In genomic region chr5:75731236-75731635, GRCm38 (mm10) we compare ENCODE assay signal across 14 mouse cellular contexts.
"Had no signal": no experiment of that assay in that cellular context is flagged by ENCODE, and none has a peak within 500 bp of the region (broad histone marks: within the 10 kb centered on the region; RNA-seq: fewer than 3 reads in every experiment).

No protein-coding gene starts in this region.

- H3K27me3 ChIP-seq: intestine, embryonic 15.5 days; limb, embryonic 13.5 days; liver, embryonic 15.5 days; neural tube, embryonic 12.5 days had no signal

- H3K9ac ChIP-seq: intestine, embryonic 15.5 days; limb, embryonic 13.5 days; liver, embryonic 15.5 days; lung, embryonic 14.5 days; neural tube, embryonic 12.5 days had no signal

- H3K4me2 ChIP-seq: intestine, embryonic 15.5 days; limb, embryonic 13.5 days; liver, embryonic 11.5 days; liver, embryonic 15.5 days; lung, embryonic 14.5 days; neural tube, embryonic 12.5 days had no signal

- H3K4me1 ChIP-seq: limb, embryonic 13.5 days; liver, embryonic 15.5 days; neural tube, embryonic 12.5 days had no signal

- H3K9me3 ChIP-seq: intestine, embryonic 15.5 days; limb, embryonic 13.5 days; liver, embryonic 15.5 days; neural tube, embryonic 12.5 days had no signal

- H3K27ac ChIP-seq: intestine, embryonic 15.5 days; layer of hippocampus, adult 2 months; limb, embryonic 13.5 days; liver, embryonic 15.5 days; neural tube, embryonic 12.5 days had no signal

- H3K4me3 ChIP-seq: intestine, embryonic 15.5 days; layer of hippocampus, adult 2 months; limb, embryonic 13.5 days; liver, embryonic 15.5 days; neural tube, embryonic 12.5 days had no signal

- H3K36me3 ChIP-seq: intestine, embryonic 15.5 days; limb, embryonic 13.5 days; liver, embryonic 15.5 days; neural tube, embryonic 12.5 days had no signal

- DNase-seq: kidney, adult 18-20 months; kidney, postnatal 10 days; kidney, postnatal 4 days; left cerebral cortex, postnatal 4 days; lung, embryonic 14.5 days; lung, postnatal 10 days; lung, postnatal 4 days; midbrain, embryonic 14.5 days had no signal

- ATAC-seq: intestine, embryonic 15.5 days had no signal
